In genomic region chr1:23792737-23793533, GRCm38 (mm10) we compare ENCODE assay signal across 8 mouse cellular contexts. TPM values are rescaled to one million over a fixed set of nuclear protein-coding genes. Genes with fewer than 3 reads are reported as not detected.
DNase-seq lines count a peak whose midpoint lies in the region; ATAC-seq lines count a peak whose summit lies in the region.

No protein-coding gene starts in this region.

- peak; percentile 92 for ATAC-seq in forebrain, embryonic 13.5 days
- ATAC-seq in hindbrain, embryonic 12.5 days (ENCODE audit: low FRiP score), result peak; percentile 66
- ATAC-seq in megakaryocyte progenitor cell, adult 5-6 weeks (replicated peaks; ENCODE audit: poor library complexity), result peak; percentile 99

- DNase-seq in Muller cell, postnatal 12 days (ENCODE audit: inconsistent ontology term), result peak; percentile 68
- peak; percentile 42 for DNase-seq in c-Kit-positive CD71-positive TER-119-positive erythroid progenitor cells, embryonic 14.5 days (ENCODE audit: low spot score)
- peak; percentile 42 to 64 for DNase-seq in layer of hippocampus, postnatal 14 days (ENCODE audit: low spot score in 2 of 2)
- DNase-seq in right cerebral cortex, postnatal 10 days (ENCODE audit: low spot score in 2 of 2), result peak; percentile 35 to 75
- peak; percentile 29 for DNase-seq in urinary bladder, postnatal 10 days (ENCODE audit: low spot score)

- no peaks in the 10 kb centered on the region for H3K4me1 ChIP-seq in forebrain, embryonic 13.5 days
- H3K4me1 ChIP-seq in hindbrain, embryonic 12.5 days, result no peaks in the 10 kb centered on the region

- no peak overlapping the region for H3K27ac ChIP-seq in forebrain, embryonic 13.5 days
- no peak overlapping the region for H3K27ac ChIP-seq in hindbrain, embryonic 12.5 days

- H3K36me3 ChIP-seq in forebrain, embryonic 13.5 days (ENCODE audit: poor library complexity, severe bottlenecking), result no peaks in the 10 kb centered on the region
- H3K36me3 ChIP-seq in hindbrain, embryonic 12.5 days, result no peaks in the 10 kb centered on the region

- no peak overlapping the region for H3K4me2 ChIP-seq in forebrain, embryonic 13.5 days
- no peak overlapping the region for H3K4me2 ChIP-seq in hindbrain, embryonic 12.5 days (replicated peaks)

- no peaks in the 10 kb centered on the region for H3K9me3 ChIP-seq in forebrain, embryonic 13.5 days (replicated peaks)
- H3K9me3 ChIP-seq in hindbrain, embryonic 12.5 days (replicated peaks), result no peaks in the 10 kb centered on the region

- no peaks in the 10 kb centered on the region for H3K27me3 ChIP-seq in forebrain, embryonic 13.5 days
- H3K27me3 ChIP-seq in hindbrain, embryonic 12.5 days, result no peaks in the 10 kb centered on the region

- H3K4me3 ChIP-seq in forebrain, embryonic 13.5 days, result no peak overlapping the region
- no peak overlapping the region for H3K4me3 ChIP-seq in hindbrain, embryonic 12.5 days

- 55% methylated on average over 11 of the region's 11 CpGs for WGBS in forebrain, embryonic 13.5 days
- WGBS in hindbrain, embryonic 12.5 days, result 46% methylated on average over 11 of the region's 11 CpGs

- H3K9ac ChIP-seq in forebrain, embryonic 13.5 days, result no peak overlapping the region
- no peak overlapping the region for H3K9ac ChIP-seq in hindbrain, embryonic 12.5 days

RNA-seq across cellular contexts. Expression of gene B3gat2, which starts 31.4 kb away (rescaled TPM):
- 5.5 and 7.1 TPM in 2 replicates for polyA plus RNA-seq in forebrain, embryonic 13.5 days (2015; fragmentation: Nextera tagmentation; extraction: Ambion mirVana)
- polyA plus RNA-seq in hindbrain, embryonic 12.5 days (2016; fragmentation: Nextera tagmentation; extraction: Ambion mirVana), result 3.8 and 4.0 TPM in 2 replicates
- total RNA-seq in layer of hippocampus, postnatal 14 days (2021), result 10 to 100 TPM; 17.7 to 20.0 TPM
- total RNA-seq in megakaryocyte progenitor cell, adult 5-6 weeks (2015), result not detected in 2 replicates
- 0.04 TPM in 1 of 2 replicates, not detected in the other for total RNA-seq in megakaryocyte progenitor cell, adult 5-6 weeks (2017)

Comparison
In these comparisons a context has a peak if more than half of its experiments do, and no peak if none do; other contexts are left out.
1. RNA of gene B3gat2, which starts 31.4 kb away (total RNA-seq): 17.7 to 20.0 TPM in layer of hippocampus, postnatal 14 days; 0.04 TPM in megakaryocyte progenitor cell, adult 5-6 weeks; every median in the first group is over 10 times any median in the second.
2. Peak in every context shown above with its lines, with median percentiles within 50 percentile points of each other: DNase-seq and ATAC-seq.